In genomic region chr4:139698602-139699001, GRCm38 (mm10) we compare ENCODE assay signal across 37 mouse cellular contexts. TPM values are rescaled to one million over a fixed set of nuclear protein-coding genes. Genes with fewer than 3 reads are reported as not detected.
A peak's percentile ranks its signal among the peaks of the same experiment; 100 is the strongest.
DNase-seq lines count a peak whose midpoint lies in the region; ATAC-seq lines count a peak whose summit lies in the region.
"Had no signal": no experiment of that assay in that cellular context is flagged by ENCODE, and none has a peak within 500 bp of the region (broad histone marks: within the 10 kb centered on the region; RNA-seq: fewer than 3 reads in every experiment).

No protein-coding gene starts in this region.

- H3K27me3 ChIP-seq in limb, embryonic 13.5 days: peaks cover 17% of the 10 kb centered on the region
- H3K27me3 ChIP-seq in limb, embryonic 10.5 days (ENCODE audit: low read depth, poor library complexity, severe bottlenecking): peaks cover 52% of the 10 kb centered on the region
- H3K27me3 ChIP-seq in limb, embryonic 15.5 days: peaks cover 8% of the 10 kb centered on the region; the same call in 1 of the 2 replicates
- H3K27me3 ChIP-seq: neural tube, embryonic 13.5 days had no signal

- H3K4me3 ChIP-seq in limb, embryonic 13.5 days: no peak overlapping the region
- H3K4me3 ChIP-seq in limb, embryonic 10.5 days: no peak overlapping the region
- H3K4me3 ChIP-seq in limb, embryonic 15.5 days: no peak overlapping the region
- H3K4me3 ChIP-seq: embryonic facial prominence, embryonic 13.5 days; erythroblast, embryonic 14.5 days; forebrain, embryonic 13.5 days; heart, embryonic 12.5 days; hindbrain, embryonic 15.5 days; midbrain, embryonic 12.5 days; neural tube, embryonic 13.5 days had no signal

- no peak overlapping the region for H3K9ac ChIP-seq in limb, embryonic 13.5 days
- no peak overlapping the region for H3K9ac ChIP-seq in limb, embryonic 15.5 days
- H3K9ac ChIP-seq: embryonic facial prominence, embryonic 13.5 days; forebrain, embryonic 13.5 days; heart, embryonic 12.5 days; hindbrain, embryonic 15.5 days; midbrain, embryonic 12.5 days; neural tube, embryonic 13.5 days had no signal

- no peaks in the 10 kb centered on the region for H3K36me3 ChIP-seq in limb, embryonic 13.5 days
- no peaks in the 10 kb centered on the region for H3K36me3 ChIP-seq in limb, embryonic 10.5 days
- no peaks in the 10 kb centered on the region for H3K36me3 ChIP-seq in limb, embryonic 15.5 days
- H3K36me3 ChIP-seq: embryonic facial prominence, embryonic 13.5 days; heart, embryonic 12.5 days; hindbrain, embryonic 15.5 days; midbrain, embryonic 12.5 days; neural tube, embryonic 13.5 days had no signal

- peak; percentile 48 for ATAC-seq in limb, embryonic 13.5 days (ENCODE audit: low FRiP score, low read depth)
- ATAC-seq in limb, embryonic 15.5 days (ENCODE audit: insufficient number of reproducible peaks, low FRiP score, low TSS enrichment, low read depth): no peak
- ATAC-seq: forebrain, embryonic 13.5 days; inflammation-experienced regulatory T-cells, adult 6 months had no signal

- no peaks in the 10 kb centered on the region for H3K9me3 ChIP-seq in limb, embryonic 13.5 days
- H3K9me3 ChIP-seq in limb, embryonic 10.5 days (replicated peaks): no peaks in the 10 kb centered on the region
- no peaks in the 10 kb centered on the region for H3K9me3 ChIP-seq in limb, embryonic 15.5 days
- H3K9me3 ChIP-seq: embryonic facial prominence, embryonic 13.5 days; forebrain, embryonic 13.5 days; hindbrain, embryonic 15.5 days; midbrain, embryonic 12.5 days; neural tube, embryonic 13.5 days had no signal

- WGBS in limb, embryonic 13.5 days: 43% methylated on average over 8 of the region's 8 CpGs
- WGBS in limb, embryonic 10.5 days: 57% methylated on average over 8 of the region's 8 CpGs
- WGBS in limb, embryonic 15.5 days: 37% methylated on average over 8 of the region's 8 CpGs

- H3K4me1 ChIP-seq in limb, embryonic 13.5 days: peaks cover 7% of the 10 kb centered on the region
- peaks cover 15% of the 10 kb centered on the region for H3K4me1 ChIP-seq in limb, embryonic 10.5 days
- peaks cover 8% of the 10 kb centered on the region for H3K4me1 ChIP-seq in limb, embryonic 15.5 days
- H3K4me1 ChIP-seq: heart, embryonic 12.5 days had no signal

- H3K27ac ChIP-seq in limb, embryonic 13.5 days: no peak overlapping the region
- no peak overlapping the region for H3K27ac ChIP-seq in limb, embryonic 10.5 days
- peak overlapping the region; percentile 63 for H3K27ac ChIP-seq in limb, embryonic 15.5 days
- H3K27ac ChIP-seq: embryonic facial prominence, embryonic 13.5 days; forebrain, embryonic 13.5 days; hindbrain, embryonic 15.5 days; midbrain, embryonic 12.5 days; neural tube, embryonic 13.5 days had no signal

- no peak overlapping the region for H3K4me2 ChIP-seq in limb, embryonic 13.5 days (replicated peaks)
- H3K4me2 ChIP-seq in limb, embryonic 15.5 days: no peak overlapping the region
- H3K4me2 ChIP-seq: embryonic facial prominence, embryonic 13.5 days; forebrain, embryonic 13.5 days; heart, embryonic 12.5 days; hindbrain, embryonic 15.5 days; liver, embryonic 11.5 days; midbrain, embryonic 12.5 days; neural tube, embryonic 13.5 days had no signal

- peak; percentile 25 for DNase-seq in gastrocnemius, postnatal 10 days
- no peak for DNase-seq in gastrocnemius, adult 18-20 months (ENCODE audit: low spot score)
- no peak for DNase-seq in limb, embryonic 10.5 days (ENCODE audit: low spot score)
- DNase-seq in gastrocnemius, postnatal 25 days: peak; percentile 18
- no peak for DNase-seq in adrenal gland, postnatal 4 days (ENCODE audit: low spot score in 2 of 2)
- DNase-seq in testis, postnatal 14 days (ENCODE audit: low spot score): no peak
- DNase-seq: adrenal gland, postnatal 25 days; B cell, adult 2 months; cerebellum, adult 18-20 months; cerebellum, postnatal 10 days; heart, adult 18-20 months; heart, postnatal 4 days; kidney, adult 11 months; layer of hippocampus, postnatal 36 days; left cerebral cortex, postnatal 4 days had no signal

RNA-seq across cellular contexts. Expression of gene Tas1r2, which starts 45.3 kb away (rescaled TPM):
- not detected for total RNA-seq in gastrocnemius, postnatal 10 days (2021)
- not detected for total RNA-seq in gastrocnemius, adult 18-20 months (2021)
- not detected in 2 replicates for polyA plus RNA-seq in limb, embryonic 13.5 days (2015; fragmentation: Nextera tagmentation; extraction: Ambion mirVana)
- polyA plus RNA-seq in limb, embryonic 10.5 days (2016; fragmentation: Nextera tagmentation; extraction: Ambion mirVana): not detected in 2 replicates
- not detected for total RNA-seq in gastrocnemius, postnatal 25 days (2021)
- 0.07 and 0.08 TPM in 2 replicates for polyA plus RNA-seq in limb, embryonic 15.5 days (2015; fragmentation: Nextera tagmentation; extraction: Ambion mirVana)
- total RNA-seq in adrenal gland, postnatal 4 days (2021): not detected
- total RNA-seq: adrenal gland, adult 18-20 months; adrenal gland, postnatal 25 days; heart, adult 18-20 months; heart, postnatal 4 days; layer of hippocampus, postnatal 36 days; left cerebral cortex, postnatal 4 days; megakaryocyte, adult 5-6 weeks; midbrain, postnatal 0 days had no signal
- polyA plus RNA-seq: cortical plate, adult 2 months; embryonic facial prominence, embryonic 13.5 days; erythroblast, embryonic 14.5 days; forebrain, embryonic 13.5 days; heart, postnatal 0 days; hindbrain, embryonic 15.5 days; inflammation-experienced regulatory T-cells, adult 6 months; kidney, embryonic 14.5 days; large intestine, adult 2 months; liver, embryonic 11.5 days; liver, embryonic 16.5 days; lung, embryonic 16.5 days; midbrain, embryonic 12.5 days; midbrain, postnatal 0 days; neural tube, embryonic 13.5 days; stomach, embryonic 14.5 days; testis, adult 2 months had no signal

Comparison
In these comparisons a context has a peak if more than half of its experiments do, and no peak if none do; other contexts are left out.
1. DNase-seq: peak in gastrocnemius, postnatal 10 days (single experiment) and gastrocnemius, postnatal 25 days (single experiment); none in gastrocnemius, adult 18-20 months (single experiment), limb, embryonic 10.5 days (single experiment), adrenal gland, postnatal 4 days (0 of 2) and testis, postnatal 14 days (single experiment).